ENCODE assay signal across 16 mouse cellular contexts in genomic region chrX:12766846-12767564, GRCm38 (mm10). TPM values are rescaled to one million over a fixed set of nuclear protein-coding genes. Genes with fewer than 3 reads are reported as not detected.
DNase-seq lines count a peak whose midpoint lies in the region; ATAC-seq and TF ChIP-seq lines count a peak whose summit lies in the region.
"Had no signal": no experiment of that assay in that cellular context is flagged by ENCODE, and none has a peak within 500 bp of the region (broad histone marks: within the 10 kb centered on the region; RNA-seq: fewer than 3 reads in every experiment).

No protein-coding gene starts in this region.

- H3K4me3 ChIP-seq in gastrocnemius, adult 2 months, result peak overlapping the region; percentile 7; the same call in 1 of the 2 replicates
- H3K4me3 ChIP-seq in brown adipose tissue, adult 24 weeks (ENCODE audit: insufficient read depth, low read depth, low read length), result no peak overlapping the region
- H3K4me3 ChIP-seq in midbrain, embryonic 11.5 days (ENCODE audit: low read depth, low read length), result no peak overlapping the region
- no peak overlapping the region for H3K4me3 ChIP-seq in lung, postnatal 0 days (ENCODE audit: low read depth, low read length)
- H3K4me3 ChIP-seq: liver, embryonic 13.5 days had no signal

- no peak for TF ChIP-seq CTCF in gastrocnemius, adult 2 months (IDR thresholded peaks at IDR 0.05)
- no peak for TF ChIP-seq CTCF in lung, postnatal 0 days (IDR thresholded peaks at IDR 0.05)

- intact Hi-C loops in gastrocnemius, adult 2 months (cut with DNase I), result no loop called here

- 65% methylated on average over 4 of the region's 4 CpGs for WGBS in midbrain, embryonic 11.5 days
- 72% methylated on average over 4 of the region's 4 CpGs for WGBS in lung, postnatal 0 days

- ATAC-seq in CD4-positive, CD25-positive, alpha-beta regulatory T cell, adult 4 months, result peak; percentile 39
- 0 out of 2 replicates have a peak, but pooled peaks have one; percentile 39 for ATAC-seq in neutrophil, adult 5-6 weeks (ENCODE audit: extremely low read depth, insufficient number of reproducible peaks, low FRiP score, poor library complexity, severe bottlenecking)
- no peak for ATAC-seq in midbrain, embryonic 11.5 days (ENCODE audit: low FRiP score)
- ATAC-seq in lung, postnatal 0 days, result no peak
- ATAC-seq: forebrain, postnatal 0 days; hindbrain, embryonic 16.5 days had no signal

- H3K27me3 ChIP-seq in midbrain, embryonic 11.5 days (ENCODE audit: control insufficient read depth, insufficient read depth, low read length), result no peaks in the 10 kb centered on the region
- H3K27me3 ChIP-seq in lung, postnatal 0 days (replicated peaks; ENCODE audit: insufficient read depth, low read length), result no peaks in the 10 kb centered on the region

- no peaks in the 10 kb centered on the region for H3K9me3 ChIP-seq in midbrain, embryonic 11.5 days (ENCODE audit: control insufficient read depth, low read length)
- no peaks in the 10 kb centered on the region for H3K9me3 ChIP-seq in lung, postnatal 0 days (ENCODE audit: low read length)
- H3K9me3 ChIP-seq: liver, embryonic 13.5 days had no signal

- TF ChIP-seq EP300 in lung, postnatal 0 days (IDR thresholded peaks at IDR 0.05), result no peak

- H3K4me2 ChIP-seq in midbrain, embryonic 11.5 days, result no peak overlapping the region
- no peak overlapping the region for H3K4me2 ChIP-seq in lung, postnatal 0 days (replicated peaks; ENCODE audit: low read depth, low read length)
- H3K4me2 ChIP-seq: liver, embryonic 13.5 days had no signal

- H3K36me3 ChIP-seq in midbrain, embryonic 11.5 days (ENCODE audit: control insufficient read depth, insufficient read depth, low read length), result no peaks in the 10 kb centered on the region
- no peaks in the 10 kb centered on the region for H3K36me3 ChIP-seq in lung, postnatal 0 days (ENCODE audit: insufficient read depth, low read length)
- H3K36me3 ChIP-seq: liver, embryonic 13.5 days had no signal

- H3K9ac ChIP-seq in midbrain, embryonic 11.5 days (ENCODE audit: low read length), result no peak overlapping the region
- no peak overlapping the region for H3K9ac ChIP-seq in lung, postnatal 0 days (replicated peaks; ENCODE audit: low read depth)
- H3K9ac ChIP-seq: forebrain, postnatal 0 days; liver, embryonic 13.5 days had no signal

- no peak for DNase-seq in gastrocnemius, adult 2 months
- no peak for DNase-seq in gastrocnemius, postnatal 25 days
- no peak for DNase-seq in lung, postnatal 14 days
- DNase-seq in midbrain, embryonic 11.5 days (ENCODE audit: low spot score, missing footprints), result no peak
- no peak for DNase-seq in lung, postnatal 0 days (ENCODE audit: low spot score)
- DNase-seq: adrenal gland, postnatal 10 days; forebrain, postnatal 0 days; kidney, postnatal 10 days; liver, embryonic 13.5 days; right cerebral cortex, postnatal 25 days had no signal

- peaks cover 4% of the 10 kb centered on the region; the same call in 1 of the 2 replicates for H3K4me1 ChIP-seq in brown adipose tissue, adult 24 weeks (ENCODE audit: control insufficient read depth, insufficient read depth, insufficient read length, low read length)
- H3K4me1 ChIP-seq in midbrain, embryonic 11.5 days (ENCODE audit: control insufficient read depth, insufficient read depth, low read length), result no peaks in the 10 kb centered on the region
- no peaks in the 10 kb centered on the region for H3K4me1 ChIP-seq in lung, postnatal 0 days (ENCODE audit: insufficient read depth, low read depth, low read length)

- no peak overlapping the region; the same call in 1 of the 2 replicates for H3K27ac ChIP-seq in gastrocnemius, adult 2 months
- H3K27ac ChIP-seq in brown adipose tissue, adult 24 weeks (replicated peaks; ENCODE audit: low read depth, low read length), result peak overlapping the region; percentile 54; the same call in 1 of the 2 replicates
- H3K27ac ChIP-seq in midbrain, embryonic 11.5 days (ENCODE audit: low read depth, low read length), result no peak overlapping the region
- H3K27ac ChIP-seq in lung, postnatal 0 days (ENCODE audit: low read length), result no peak overlapping the region
- H3K27ac ChIP-seq: liver, embryonic 13.5 days; macrophage; stomach, postnatal 0 days had no signal

RNA-seq across cellular contexts. Expression of gene Med14, which starts 5.1 kb away (rescaled TPM):
- total RNA-seq in gastrocnemius, adult 2 months (2021), result 10 to 100 TPM; 23.3 to 27.9 TPM
- total RNA-seq in gastrocnemius, postnatal 25 days (2021), result 10 to 100 TPM; 18.5 to 20.9 TPM
- 10 to 100 TPM in 1 of 2 experiments, 1 to 10 TPM in 1; 7.1 to 11.7 TPM for polyA plus RNA-seq in CD4-positive, CD25-positive, alpha-beta regulatory T cell, adult 4 months (2017; shearing (Covaris generic))
- polyA plus RNA-seq in brown adipose tissue, adult 24 weeks (2012; ENCODE audit: insufficient read depth, insufficient read length, missing spikeins), result 8.1 and 8.8 TPM in 2 replicates
- total RNA-seq in neutrophil, adult 5-6 weeks (2017), result 25.3 and 25.4 TPM in 2 replicates
- 25.9 and 26.7 TPM in 2 replicates for polyA plus RNA-seq in midbrain, embryonic 11.5 days (2014; fragmentation: Nextera tagmentation; extraction: Ambion mirVana)
- polyA plus RNA-seq in lung, postnatal 0 days (2015; fragmentation: Nextera tagmentation; extraction: Ambion mirVana), result 5.3 TPM in 2 replicates

Comparison
In these comparisons a context has a peak if more than half of its experiments do, and no peak if none do; other contexts are left out.
1. ATAC-seq: peak in CD4-positive, CD25-positive, alpha-beta regulatory T cell, adult 4 months (single experiment) and neutrophil, adult 5-6 weeks (single experiment); none in midbrain, embryonic 11.5 days (single experiment) and lung, postnatal 0 days (single experiment).